Mouse (Mus musculus) C2C12 (cell line): ENCODE measurements at regions not wholly inside any gene's neighbourhood (a gene's known extent, or its start where the extent isn't known, plus 50 kb on each side); places are given as distances from the start of the nearest gene placed in this dataset.

ENCODE experiments used
- CTCF ChIP-seq: IDR thresholded peaks from one replicate; pipeline ENCODE4 v1.5.1; 2011; ENCODE audit not compliant: control insufficient read depth, insufficient read depth, insufficient read length
- FOSL1 ChIP-seq: IDR thresholded peaks from one replicate; pipeline ENCODE4 v1.8.0; 2011; ENCODE audit warnings: mild to moderate bottlenecking, low read length; ENCODE audit not compliant: poor library complexity, insufficient read depth, severe bottlenecking
- MAX ChIP-seq: IDR thresholded peaks from one replicate; pipeline ENCODE4 v1.6.1; 2011; ENCODE audit warnings: mild to moderate bottlenecking, control low read depth
- MYOG ChIP-seq: IDR thresholded peaks from one replicate; pipeline ENCODE4 v1.6.1; 2011; ENCODE audit not compliant: control insufficient read depth, insufficient read length; ENCODE audit errors: extremely low read depth
- USF1 ChIP-seq: IDR thresholded peaks from one replicate; pipeline ENCODE4 v1.6.1; 2011; ENCODE audit warnings: low read depth, mild to moderate bottlenecking, control low read depth, moderate library complexity

- TF ChIP-seq CTCF (no peak), USF1 (no peak), MYOG (no peak), FOSL1 (no peak), MAX (no peak)
These were observed 83.3 kb upstream of the Twist2 start for GRCm38 (mm10) chr1:91717961-91718360.
